Mouse (Mus musculus): ENCODE results near the gene Cfd. TPM values are rescaled to one million over a fixed set of nuclear protein-coding genes. Genes with fewer than 3 reads are reported as not detected.
A peak's percentile ranks its signal among the peaks of the same experiment; 100 is the strongest.

Gene Cfd
- polyA plus RNA-seq (2015; fragmentation: Nextera tagmentation; extraction: Ambion mirVana): not detected in 2 replicates

- TF ChIP-seq CTCF (IDR thresholded peaks at IDR 0.05; ENCODE audit: low read depth): no peak
- no peak for TF ChIP-seq EP300 (optimal IDR thresholded peaks at IDR 0.05)
- H3K9me3 ChIP-seq (ENCODE audit: control insufficient read depth, low read length): no peaks in the 10 kb centered on the region
- peaks cover 6% of the 10 kb centered on the region for H3K36me3 ChIP-seq (ENCODE audit: control insufficient read depth, insufficient read depth, low read length)
- no peak within 1 kb of the TSS for H3K4me3 ChIP-seq (ENCODE audit: low read depth, low read length)
- DNase-seq (ENCODE audit: low spot score): no peak
- no peak within 1 kb of the TSS for H3K27ac ChIP-seq (replicated peaks)
- WGBS: 41% methylated on average over 5 of the region's 5 CpGs
- no peaks in the 10 kb centered on the region for H3K27me3 ChIP-seq (ENCODE audit: control insufficient read depth, insufficient read depth, low read length)
- no peak within 1 kb of the TSS for H3K4me2 ChIP-seq (replicated peaks; ENCODE audit: low read depth)
- H3K4me1 ChIP-seq (replicated peaks; ENCODE audit: control insufficient read depth, insufficient read depth): no peaks in the 10 kb centered on the region
- no peak for ATAC-seq (ENCODE audit: low FRiP score, low TSS enrichment)
- no peak within 1 kb of the TSS for H3K9ac ChIP-seq (ENCODE audit: low read length)
These were observed at the start of gene Cfd for GRCm38 (mm10) chr10:79890670-79891069. TSS of gene Cfd (plus strand) at chr10:79890853.

- TF ChIP-seq EP300 (optimal IDR thresholded peaks at IDR 0.05) (no peak), CTCF (IDR thresholded peaks at IDR 0.05; ENCODE audit: low read depth) (no peak)
- Histone ChIP-seq H3K4me3 (ENCODE audit: low read depth, low read length) (no peak overlapping the region), H3K9me3 (ENCODE audit: control insufficient read depth, low read length) (no peaks in the 10 kb centered on the region), H3K27ac (replicated peaks) (no peak overlapping the region), H3K9ac (ENCODE audit: low read length) (no peak overlapping the region), H3K36me3 (ENCODE audit: control insufficient read depth, insufficient read depth, low read length) (no peaks in the 10 kb centered on the region), H3K4me2 (replicated peaks; ENCODE audit: low read depth) (no peak overlapping the region), H3K4me1 (replicated peaks; ENCODE audit: control insufficient read depth, insufficient read depth) (no peaks in the 10 kb centered on the region), H3K27me3 (ENCODE audit: control insufficient read depth, insufficient read depth, low read length) (no peaks in the 10 kb centered on the region)
- WGBS: 58% methylated on average over 3 of the region's 3 CpGs
- ATAC-seq (ENCODE audit: low FRiP score, low TSS enrichment) (no peak), DNase-seq (ENCODE audit: low spot score) (no peak)
These were observed 48.3 kb upstream of the Cfd start for GRCm38 (mm10) chr10:79842322-79842721.

- no peaks in the 10 kb centered on the region for H3K9me3 ChIP-seq (ENCODE audit: control insufficient read depth, low read length)
- ATAC-seq (ENCODE audit: low FRiP score, low TSS enrichment): no peak
- H3K4me1 ChIP-seq (replicated peaks; ENCODE audit: control insufficient read depth, insufficient read depth): no peaks in the 10 kb centered on the region
- peak; percentile 42 for DNase-seq (ENCODE audit: low spot score)
- 0 out of 2 replicates have a peak overlapping the region, but pooled peaks have one; percentile 8 for H3K9ac ChIP-seq (ENCODE audit: low read length)
- WGBS: 45% methylated on average over 6 of the region's 6 CpGs
- no peak overlapping the region for H3K27ac ChIP-seq (replicated peaks)
- no peaks in the 10 kb centered on the region for H3K27me3 ChIP-seq (ENCODE audit: control insufficient read depth, insufficient read depth, low read length)
- TF ChIP-seq CTCF (IDR thresholded peaks at IDR 0.05; ENCODE audit: low read depth) (no peak), EP300 (optimal IDR thresholded peaks at IDR 0.05) (no peak)
- no peak overlapping the region for H3K4me3 ChIP-seq (ENCODE audit: low read depth, low read length)
- no peak overlapping the region for H3K4me2 ChIP-seq (replicated peaks; ENCODE audit: low read depth)
- no peaks in the 10 kb centered on the region for H3K36me3 ChIP-seq (ENCODE audit: control insufficient read depth, insufficient read depth, low read length)
These were observed 47.2 kb upstream of the Cfd start for GRCm38 (mm10) chr10:79843476-79843875.

DNA sequence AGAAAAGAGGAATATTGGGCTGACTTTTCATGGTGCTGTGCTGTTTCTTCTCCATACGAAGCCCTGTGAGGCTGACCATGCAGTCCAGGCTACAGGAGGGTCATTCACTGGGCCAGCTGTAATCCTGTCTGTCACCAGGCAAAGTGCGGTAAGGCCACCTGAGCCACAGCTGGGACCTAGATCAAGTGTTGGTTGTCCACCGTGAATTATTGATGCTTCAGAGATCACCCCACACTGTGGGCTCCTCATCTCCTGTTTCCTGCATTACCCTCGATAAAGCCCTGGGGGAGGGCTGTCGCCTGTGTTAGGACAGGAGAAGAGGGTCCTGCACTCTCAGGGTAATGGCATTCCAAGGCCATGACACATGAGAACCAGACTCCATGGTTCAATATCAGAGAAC lies 44.1 kb upstream of the Cfd start:
- TF ChIP-seq EP300 (optimal IDR thresholded peaks at IDR 0.05) (no peak), CTCF (IDR thresholded peaks at IDR 0.05; ENCODE audit: low read depth) (no peak)
- 64% methylated on average over 5 of the region's 5 CpGs for WGBS
- ATAC-seq (ENCODE audit: low FRiP score, low TSS enrichment) (no peak), DNase-seq (ENCODE audit: low spot score) (no peak)
- H3K4me1 ChIP-seq (replicated peaks; ENCODE audit: control insufficient read depth, insufficient read depth): peaks cover under 1% of the 10 kb centered on the region; the same call in 1 of the 2 replicates
- no peaks in the 10 kb centered on the region for H3K9me3 ChIP-seq (ENCODE audit: control insufficient read depth, low read length)
- H3K4me2 ChIP-seq (replicated peaks; ENCODE audit: low read depth): no peak overlapping the region
- no peak overlapping the region for H3K9ac ChIP-seq (ENCODE audit: low read length)
- no peak overlapping the region for H3K27ac ChIP-seq (replicated peaks)
- H3K27me3 ChIP-seq (ENCODE audit: control insufficient read depth, insufficient read depth, low read length): no peaks in the 10 kb centered on the region
- H3K4me3 ChIP-seq (ENCODE audit: low read depth, low read length): no peak overlapping the region
- H3K36me3 ChIP-seq (ENCODE audit: control insufficient read depth, insufficient read depth, low read length): no peaks in the 10 kb centered on the region

DNA sequence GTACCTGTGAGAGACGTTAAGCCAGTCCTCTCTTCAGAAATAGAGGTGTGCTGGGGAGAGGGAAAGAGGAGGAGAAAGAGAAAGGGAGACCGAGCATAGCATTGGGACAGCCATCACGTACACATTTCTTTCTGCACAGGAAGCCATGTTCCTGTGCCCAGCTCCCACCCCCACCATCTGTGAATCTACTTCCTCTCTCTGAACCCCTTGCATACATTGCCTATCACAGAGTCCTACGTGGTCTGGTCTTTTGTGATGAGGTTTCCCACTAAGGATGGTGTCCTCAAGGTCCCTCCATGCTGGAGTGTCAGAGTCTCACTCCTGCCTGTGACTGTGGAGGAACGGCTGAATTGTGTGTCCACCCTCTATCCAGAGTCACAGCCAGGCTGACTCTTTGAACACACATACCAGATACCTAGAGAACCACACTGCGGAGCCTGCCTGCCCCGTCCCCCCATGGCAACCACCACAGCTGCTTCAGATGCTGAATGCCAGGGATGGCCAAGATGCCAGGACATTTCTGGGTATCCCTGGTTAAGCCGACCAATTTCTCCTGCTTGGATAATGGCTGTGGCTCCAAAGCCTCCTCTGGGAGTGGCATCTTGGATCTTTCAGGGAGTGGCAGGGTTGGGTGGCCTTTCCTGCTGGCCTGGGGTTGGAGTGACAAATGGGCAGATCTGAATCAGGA lies 40.6 kb upstream of the Cfd start:
- Histone ChIP-seq H3K27me3 (ENCODE audit: control insufficient read depth, insufficient read depth, low read length) (no peaks in the 10 kb centered on the region), H3K9me3 (ENCODE audit: control insufficient read depth, low read length) (no peaks in the 10 kb centered on the region), H3K4me3 (ENCODE audit: low read depth, low read length) (no peak overlapping the region), H3K27ac (replicated peaks) (no peak overlapping the region), H3K4me2 (replicated peaks; ENCODE audit: low read depth) (no peak overlapping the region), H3K36me3 (ENCODE audit: control insufficient read depth, insufficient read depth, low read length) (no peaks in the 10 kb centered on the region), H3K4me1 (replicated peaks; ENCODE audit: control insufficient read depth, insufficient read depth) (peaks cover 16% of the 10 kb centered on the region), H3K9ac (ENCODE audit: low read length) (no peak overlapping the region)
- DNase-seq (ENCODE audit: low spot score) (no peak), ATAC-seq (ENCODE audit: low FRiP score, low TSS enrichment) (no peak)
- WGBS: 75% methylated on average over 8 of the region's 8 CpGs
- no peak for TF ChIP-seq EP300 (optimal IDR thresholded peaks at IDR 0.05)

- Histone ChIP-seq H3K4me2 (replicated peaks; ENCODE audit: low read depth) (peak overlapping the region; percentile 62; the same call in 1 of the 2 replicates), H3K27ac (replicated peaks) (peak overlapping the region; percentile 99), H3K4me1 (replicated peaks; ENCODE audit: control insufficient read depth, insufficient read depth) (peaks cover 16% of the 10 kb centered on the region), H3K4me3 (ENCODE audit: low read depth, low read length) (no peak overlapping the region), H3K9me3 (ENCODE audit: control insufficient read depth, low read length) (no peaks in the 10 kb centered on the region), H3K36me3 (ENCODE audit: control insufficient read depth, insufficient read depth, low read length) (no peaks in the 10 kb centered on the region), H3K9ac (ENCODE audit: low read length) (peak overlapping the region; percentile 43), H3K27me3 (ENCODE audit: control insufficient read depth, insufficient read depth, low read length) (no peaks in the 10 kb centered on the region)
- 49% methylated on average over 3 of the region's 3 CpGs for WGBS
- no peak for DNase-seq (ENCODE audit: low spot score)
- no peak for TF ChIP-seq EP300 (optimal IDR thresholded peaks at IDR 0.05)
- no peak for TF ChIP-seq CTCF (IDR thresholded peaks at IDR 0.05; ENCODE audit: low read depth)
- ATAC-seq (ENCODE audit: low FRiP score, low TSS enrichment): no peak
These were observed 39.0 kb upstream of the Cfd start for GRCm38 (mm10) chr10:79851653-79852052.
